Mouse (Mus musculus): ENCODE results near the gene Ube2q1. TPM values are rescaled to one million over a fixed set of nuclear protein-coding genes. Genes with fewer than 3 reads are reported as not detected.

Gene Ube2q1
- polyA plus RNA-seq, 2 experiments: 24.0 to 47.0 TPM

- Histone ChIP-seq H3K27ac (replicated peaks; ENCODE audit: low read depth, low read length) (no peak within 1 kb of the TSS), H3K4me1 (ENCODE audit: control insufficient read depth, insufficient read depth, low read length) (no peaks in the 10 kb centered on the region), H3K9me3 (ENCODE audit: control insufficient read depth, low read length) (no peaks in the 10 kb centered on the region), H3K4me2 (replicated peaks; ENCODE audit: low read depth, low read length, severe bottlenecking) (peak within 1 kb of the TSS; percentile 78), H3K36me3 (ENCODE audit: control insufficient read depth, insufficient read depth, low read length) (no peaks in the 10 kb centered on the region), H3K9ac (ENCODE audit: low read depth, low read length, severe bottlenecking) (peak within 1 kb of the TSS; percentile 60), H3K4me3 (replicated peaks; ENCODE audit: low read length) (peak within 1 kb of the TSS; percentile 51), H3K27me3 (ENCODE audit: control insufficient read depth, insufficient read depth, low read length) (peaks cover 53% of the 10 kb centered on the region)
- no peak for DNase-seq (ENCODE audit: low spot score)
- no peak for TF ChIP-seq POLR2A (IDR thresholded peaks at IDR 0.05; ENCODE audit: borderline replicate concordance, extremely low read depth, insufficient read depth, insufficient read length)
- peak; percentile 30 for ATAC-seq (ENCODE audit: low FRiP score, low read depth)
- 3% methylated on average over 35 of the region's 96 CpGs for WGBS
These were observed 57.6 kb downstream of the Ube2q1 start, which contains the start of gene She for GRCm38 (mm10) chr3:89830815-89831591. Gene She (plus strand): TSS chr3:89831370.

Other genes with a start within 250 kb of the Ube2q1 start
- gene Adar, start 58.6 kb upstream of the Ube2q1 start, polyA plus RNA-seq (2012; rRNA removed): 29.3 and 31.8 TPM in 2 replicates
- 10.8 and 14.7 TPM in 2 replicates for gene Adar, start 58.6 kb upstream of the Ube2q1 start, polyA plus RNA-seq (2014; fragmentation: Nextera tagmentation; extraction: Ambion mirVana)
- 0.43 and 0.64 TPM in 2 replicates for gene Chrnb2, start 9.0 kb upstream of the Ube2q1 start, polyA plus RNA-seq (2012; rRNA removed)
- 0.37 and 0.55 TPM in 2 replicates for gene Chrnb2, start 9.0 kb upstream of the Ube2q1 start, polyA plus RNA-seq (2014; fragmentation: Nextera tagmentation; extraction: Ambion mirVana)
- 2.9 TPM in 2 replicates for gene She, start 57.8 kb downstream of the Ube2q1 start, polyA plus RNA-seq (2012; rRNA removed)
- gene She, start 57.8 kb downstream of the Ube2q1 start, polyA plus RNA-seq (2014; fragmentation: Nextera tagmentation; extraction: Ambion mirVana): 4.7 and 4.9 TPM in 2 replicates
- gene Il6ra, start 139.6 kb downstream of the Ube2q1 start, polyA plus RNA-seq (2012; rRNA removed): 1.1 and 1.2 TPM in 2 replicates
- gene Il6ra, start 139.6 kb downstream of the Ube2q1 start, polyA plus RNA-seq (2014; fragmentation: Nextera tagmentation; extraction: Ambion mirVana): 1.3 and 1.5 TPM in 2 replicates
- 88.4 and 110 TPM in 2 replicates for gene Atp8b2, start 189.9 kb downstream of the Ube2q1 start, polyA plus RNA-seq (2012; rRNA removed)
- 20.5 and 24.6 TPM in 2 replicates for gene Atp8b2, start 189.9 kb downstream of the Ube2q1 start, polyA plus RNA-seq (2014; fragmentation: Nextera tagmentation; extraction: Ambion mirVana)
- gene Hax1, start 225.2 kb downstream of the Ube2q1 start, polyA plus RNA-seq (2012; rRNA removed): 110 and 121 TPM in 2 replicates
- gene Hax1, start 225.2 kb downstream of the Ube2q1 start, polyA plus RNA-seq (2014; fragmentation: Nextera tagmentation; extraction: Ambion mirVana): 135 and 139 TPM in 2 replicates

All from limb, embryonic 14.5 days (tissue).